Mouse (Mus musculus) kidney, embryonic 15.5 days (tissue): Measurements from ENCODE around the gene Wipf1. TPM values are rescaled to one million over a fixed set of nuclear protein-coding genes. Genes with fewer than 3 reads are reported as not detected.
"Not testable (repeated sequence)": the region's sequence is repeated elsewhere in the genome, so short reads cannot be mapped to it uniquely, and the experiment has no call there.

Experiments
- ATAC-seq: fragments of 200-750 bp; cut with Nextera tagmentation; replicated peaks from 2 replicates; pipeline ENCODE4 v1.8.0; 2017; ENCODE audit warnings: moderate TSS enrichment; ENCODE audit not compliant: low FRiP score
- H3K27ac ChIP-seq: fragments of 300-500 bp; sonication (generic); 2 replicates; pipeline ENCODE4 v1.5.1; 2015; ENCODE audit warnings: mild to moderate bottlenecking, inconsistent platforms
- H3K27me3 ChIP-seq: fragments of 300-500 bp; sonication (generic); 2 replicates; pipeline ENCODE4 v1.6.1; 2015; ENCODE audit warnings: inconsistent platforms
- H3K36me3 ChIP-seq: fragments of 300-500 bp; sonication (generic); 2 replicates; pipeline ENCODE4 v1.6.1; 2015; ENCODE audit warnings: inconsistent platforms
- H3K4me1 ChIP-seq: fragments of 300-500 bp; sonication (generic); 2 replicates; pipeline ENCODE4 v1.6.1; 2015; ENCODE audit warnings: inconsistent platforms
- H3K4me2 ChIP-seq: fragments of 300-500 bp; sonication (generic); 2 replicates; pipeline ENCODE4 v1.6.1; 2015; ENCODE audit warnings: moderate library complexity, mild to moderate bottlenecking, inconsistent platforms
- H3K4me3 ChIP-seq: fragments of 300-500 bp; sonication (generic); replicated peaks from 2 replicates; pipeline ENCODE4 v1.5.1; 2015; ENCODE audit warnings: mild to moderate bottlenecking, inconsistent platforms
- H3K9ac ChIP-seq: fragments of 300-500 bp; sonication (generic); 2 replicates; pipeline ENCODE4 v1.6.1; 2015; ENCODE audit warnings: mild to moderate bottlenecking, inconsistent platforms
- H3K9me3 ChIP-seq: fragments of 300-500 bp; sonication (generic); replicated peaks from 2 replicates; pipeline ENCODE4 v1.6.1; 2016; ENCODE audit warnings: inconsistent platforms
- WGBS: fragments of 180-500 bp; shearing (Covaris S2); methylation state at CpG from one replicate; pipeline ENCODE4 v1.1.7; 2015; ENCODE audit warnings: mixed read lengths; 5-methylcytosine and 5-hydroxymethylcytosine counted together
- polyA plus RNA-seq: library from polyadenylated mRNA; unstranded; fragments of >200 nt; fragmentation: Nextera tagmentation; extraction: Ambion mirVana; gene quantifications from 2 replicates; pipeline ENCODE4 v1.2.1, GENCODE M21; 2015

Gene Wipf1
- polyA plus RNA-seq, 1 experiment from 2014 or later, result 9.7 TPM

DNA sequence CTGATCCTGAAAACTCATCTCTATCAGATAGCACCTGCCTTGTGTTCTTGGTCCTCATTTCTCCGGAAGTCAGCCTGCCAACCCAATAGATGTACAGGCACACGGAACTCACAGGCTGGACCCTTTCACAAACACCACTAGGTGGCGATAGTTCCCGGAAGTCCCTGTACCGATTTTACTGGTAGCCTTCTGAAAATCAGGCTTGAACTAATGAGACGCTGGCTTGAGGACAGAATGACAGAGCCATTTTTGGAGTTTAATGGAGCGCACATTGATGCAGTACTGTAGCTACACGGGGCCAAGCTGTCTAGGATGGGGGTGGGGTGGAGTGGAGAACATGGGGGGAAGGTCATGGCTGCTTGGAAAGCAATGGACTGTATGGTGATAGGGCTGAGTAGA lies 32.1 kb upstream of the Wipf1 start:
- Histone ChIP-seq H3K4me2 (peak overlapping the region; percentile 77), H3K4me1 (peaks cover 21% of the 10 kb centered on the region), H3K27ac (no peak overlapping the region), H3K9ac (no peak overlapping the region), H3K27me3 (no peaks in the 10 kb centered on the region), H3K4me3 (peak overlapping the region; percentile 45), H3K9me3 (no peaks in the 10 kb centered on the region), H3K36me3 (no peaks in the 10 kb centered on the region)
- 8% methylated on average over 8 of the region's 8 CpGs for WGBS
- ATAC-seq, result peak; percentile 60; the same call in 1 of the 2 replicates

DNA sequence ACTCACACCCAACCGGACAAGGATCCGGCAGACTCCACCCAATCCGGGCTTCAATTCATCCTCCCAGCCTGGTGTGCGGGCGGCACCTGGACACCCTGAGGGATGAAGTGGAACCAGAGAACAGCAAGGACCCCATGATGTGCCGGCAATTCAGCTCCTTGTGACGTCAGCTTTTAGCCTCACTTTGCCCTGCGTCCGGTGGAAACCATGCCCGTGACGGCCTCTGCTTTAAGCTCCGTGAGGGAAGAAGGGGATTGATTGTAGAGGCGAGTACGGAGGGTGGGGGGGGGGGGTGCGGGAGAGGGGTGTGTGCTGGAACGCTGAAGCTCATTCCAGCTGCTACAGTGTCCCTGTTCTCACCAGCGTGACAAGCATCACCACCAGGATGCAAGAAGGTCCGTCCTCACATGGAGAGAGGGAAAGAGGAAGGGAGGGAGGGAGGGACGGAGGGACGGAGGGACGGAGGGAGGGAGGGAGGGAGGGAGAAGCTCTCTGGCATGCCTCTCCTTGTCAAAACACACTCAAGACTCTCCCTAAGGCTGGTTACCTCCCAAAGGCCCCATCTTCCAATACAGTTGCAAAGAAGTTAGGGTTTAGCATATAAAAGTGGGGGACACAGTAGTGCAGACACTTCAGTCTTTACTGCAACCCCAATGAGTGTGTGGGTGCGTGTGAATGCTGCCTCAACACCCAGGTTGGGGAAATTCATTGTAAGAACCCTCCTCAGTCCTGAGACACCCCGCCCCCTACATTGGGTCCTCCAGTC lies 31.5 kb upstream of the Wipf1 start:
- H3K9ac ChIP-seq, result 0 out of 2 replicates have a peak overlapping the region, but pooled peaks have one; percentile 7
- no peaks in the 10 kb centered on the region for H3K9me3 ChIP-seq
- peak; percentile 50 for ATAC-seq
- H3K4me1 ChIP-seq, result peaks cover 21% of the 10 kb centered on the region
- H3K4me2 ChIP-seq, result peak overlapping the region; percentile 77
- WGBS, result 2% methylated on average over 23 of the region's 23 CpGs
- H3K36me3 ChIP-seq, result no peaks in the 10 kb centered on the region
- peak overlapping the region; percentile 45 for H3K4me3 ChIP-seq
- no peaks in the 10 kb centered on the region for H3K27me3 ChIP-seq
- no peak overlapping the region for H3K27ac ChIP-seq

DNA sequence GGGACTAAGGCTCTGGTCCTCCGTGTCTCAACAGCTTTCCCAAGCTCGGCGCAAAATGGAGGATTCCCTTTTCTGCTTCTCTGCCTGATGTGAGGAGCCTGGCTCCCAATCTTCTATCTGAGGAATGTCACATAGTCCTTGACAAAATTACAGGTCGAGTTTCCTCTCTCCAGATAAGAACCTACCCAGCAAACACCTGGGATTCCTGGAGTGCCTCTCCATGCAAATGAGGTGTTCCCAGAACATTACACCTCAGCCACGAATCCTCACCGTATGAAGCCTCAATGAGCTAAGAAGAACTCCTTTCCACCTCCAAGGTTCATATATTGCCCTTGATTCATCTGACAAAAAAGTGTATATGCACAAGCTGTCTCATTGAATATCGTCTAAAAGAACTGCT lies 30.9 kb upstream of the Wipf1 start:
- no peak for ATAC-seq
- peak overlapping the region; percentile 77 for H3K4me2 ChIP-seq
- no peaks in the 10 kb centered on the region for H3K27me3 ChIP-seq
- peak overlapping the region; percentile 45 for H3K4me3 ChIP-seq
- no peaks in the 10 kb centered on the region for H3K9me3 ChIP-seq
- H3K9ac ChIP-seq, result 0 out of 2 replicates have a peak overlapping the region, but pooled peaks have one; percentile 7
- H3K36me3 ChIP-seq, result no peaks in the 10 kb centered on the region
- H3K27ac ChIP-seq, result no peak overlapping the region
- WGBS, result 47% methylated on average over 7 of the region's 7 CpGs
- H3K4me1 ChIP-seq, result peaks cover 21% of the 10 kb centered on the region

DNA sequence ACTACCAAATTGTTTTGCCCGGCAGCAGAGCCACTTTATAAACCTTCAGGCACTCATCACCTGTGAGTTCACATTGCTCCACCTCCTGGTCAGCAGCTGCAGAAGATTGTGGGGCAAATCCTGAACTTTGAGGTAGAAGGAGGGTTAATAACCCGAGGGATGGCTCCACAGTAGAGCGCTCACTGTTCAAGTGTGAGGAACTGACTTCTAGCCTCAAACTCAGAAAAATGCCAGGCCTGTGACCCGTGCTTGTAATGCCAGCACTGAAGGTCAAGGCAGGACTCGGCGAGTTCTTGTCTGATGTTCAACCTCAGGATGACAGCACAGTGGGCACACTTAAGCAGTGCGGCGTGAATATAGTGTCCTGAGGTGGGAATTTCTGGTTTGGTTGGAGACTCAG lies 28.4 kb upstream of the Wipf1 start:
- Histone ChIP-seq H3K36me3 (no peaks in the 10 kb centered on the region), H3K9ac (no peak overlapping the region), H3K27me3 (no peaks in the 10 kb centered on the region), H3K27ac (no peak overlapping the region), H3K4me2 (no peak overlapping the region), H3K4me3 (no peak overlapping the region), H3K9me3 (no peaks in the 10 kb centered on the region), H3K4me1 (peaks cover 16% of the 10 kb centered on the region)
- ATAC-seq, result no peak
- WGBS, result 62% methylated on average over 8 of the region's 8 CpGs

DNA sequence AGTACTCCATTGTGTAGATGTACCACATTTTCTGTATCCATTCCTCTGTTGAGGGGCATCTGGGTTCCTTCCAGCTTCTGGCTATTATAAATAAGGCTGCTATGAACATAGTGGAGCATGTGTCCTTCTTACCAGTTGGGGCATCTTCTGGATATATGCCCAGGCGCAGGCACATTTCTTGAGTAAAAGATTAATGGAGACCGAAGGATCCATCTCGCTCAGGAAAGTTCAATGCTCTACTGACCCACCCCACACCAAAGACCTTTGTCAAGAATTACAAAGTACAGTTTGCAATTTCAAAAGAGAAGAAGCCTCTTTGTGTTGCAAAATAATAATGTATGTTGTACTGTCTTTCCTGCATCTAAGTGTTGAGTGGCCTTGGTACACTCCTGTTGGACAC lies 27.5 kb upstream of the Wipf1 start:
- H3K9ac ChIP-seq, H3K36me3 ChIP-seq, ATAC-seq, H3K27me3 ChIP-seq, H3K4me3 ChIP-seq, H3K4me2 ChIP-seq, H3K27ac ChIP-seq, H3K9me3 ChIP-seq: not testable (repeated sequence)
- H3K4me1 ChIP-seq, result peaks cover 15% of the 10 kb centered on the region
- WGBS, result over 99% methylated on average over 3 of the region's 3 CpGs

DNA sequence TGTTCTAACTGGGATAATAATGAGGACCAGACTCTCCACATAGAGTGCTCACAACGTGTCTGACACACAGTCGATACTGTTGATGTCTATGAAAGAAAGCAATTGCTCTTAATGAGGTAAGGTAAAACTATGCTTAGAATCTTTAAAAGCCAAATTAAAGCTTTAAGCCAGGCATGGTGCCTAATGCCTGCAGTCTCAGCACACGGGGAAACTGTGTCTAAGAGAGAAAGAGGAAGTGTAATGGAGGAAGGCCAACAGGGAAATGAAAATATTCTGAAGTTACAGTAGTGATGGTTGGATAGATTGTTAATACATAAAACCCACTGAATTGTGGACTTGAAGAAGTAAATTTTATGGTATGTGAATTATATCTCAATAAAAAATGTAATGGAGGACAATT lies 24.9 kb upstream of the Wipf1 start:
- WGBS, result 72% methylated on average over 3 of the region's 3 CpGs
- no peak for ATAC-seq
- Histone ChIP-seq H3K4me3 (no peak overlapping the region), H3K9me3 (no peaks in the 10 kb centered on the region), H3K4me2 (no peak overlapping the region), H3K27me3 (no peaks in the 10 kb centered on the region), H3K27ac (no peak overlapping the region), H3K36me3 (no peaks in the 10 kb centered on the region), H3K4me1 (no peaks in the 10 kb centered on the region), H3K9ac (no peak overlapping the region)

DNA sequence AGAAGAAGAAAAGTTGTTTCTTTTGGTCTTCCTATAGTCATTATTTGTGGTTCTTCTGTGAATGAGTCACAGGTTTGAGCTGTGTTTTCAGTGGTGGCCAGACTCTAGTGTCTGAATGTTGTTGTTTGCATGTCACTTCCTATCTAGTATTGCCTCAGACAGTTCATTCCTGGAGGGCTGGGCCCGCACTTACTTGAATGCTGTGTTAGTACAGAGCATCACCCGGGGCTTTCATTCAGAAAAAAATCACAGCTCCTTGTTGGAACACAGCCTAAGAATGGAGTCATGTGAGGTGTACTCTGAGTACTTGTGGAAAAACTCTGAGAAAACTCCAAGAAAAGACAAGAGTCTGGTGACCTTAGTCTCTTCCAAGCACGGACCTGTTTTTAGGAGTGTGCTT lies 23.4 kb upstream of the Wipf1 start:
- Histone ChIP-seq H3K9ac (no peak overlapping the region), H3K4me1 (no peaks in the 10 kb centered on the region), H3K36me3 (no peaks in the 10 kb centered on the region), H3K4me3 (no peak overlapping the region), H3K27ac (no peak overlapping the region), H3K4me2 (no peak overlapping the region), H3K27me3 (no peaks in the 10 kb centered on the region), H3K9me3 (no peaks in the 10 kb centered on the region)
- ATAC-seq, result no peak
- WGBS, result 68% methylated on average over 3 of the region's 3 CpGs

DNA sequence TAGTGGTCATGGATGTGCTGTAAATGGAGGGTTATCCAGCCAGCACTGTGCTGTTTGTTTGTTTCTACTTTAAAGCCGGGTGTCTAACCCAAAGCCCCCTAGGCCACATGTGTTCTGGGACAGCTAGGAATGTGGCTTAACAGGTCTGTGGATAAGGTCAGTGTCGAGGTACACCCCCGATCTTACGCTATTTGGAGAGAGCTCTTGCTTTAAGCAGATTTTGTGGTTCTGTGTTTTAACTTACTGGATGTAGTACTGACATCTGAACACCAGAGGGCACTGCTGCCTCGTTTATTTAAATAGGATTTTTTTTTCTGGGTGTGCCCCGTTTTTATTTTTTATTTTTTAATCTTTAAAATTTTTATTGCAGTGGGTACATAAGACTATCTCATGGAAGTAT lies 21.2 kb upstream of the Wipf1 start:
- WGBS, result 18% methylated on average over 6 of the region's 6 CpGs
- H3K9ac ChIP-seq, result no peak overlapping the region
- H3K4me1 ChIP-seq, result no peaks in the 10 kb centered on the region
- no peak for ATAC-seq
- no peak overlapping the region for H3K4me3 ChIP-seq
- H3K4me2 ChIP-seq, result 0 out of 2 replicates have a peak overlapping the region, but pooled peaks have one; percentile 20
- H3K27me3 ChIP-seq, result no peaks in the 10 kb centered on the region
- H3K9me3 ChIP-seq, result no peaks in the 10 kb centered on the region
- no peaks in the 10 kb centered on the region for H3K36me3 ChIP-seq
- no peak overlapping the region for H3K27ac ChIP-seq

DNA sequence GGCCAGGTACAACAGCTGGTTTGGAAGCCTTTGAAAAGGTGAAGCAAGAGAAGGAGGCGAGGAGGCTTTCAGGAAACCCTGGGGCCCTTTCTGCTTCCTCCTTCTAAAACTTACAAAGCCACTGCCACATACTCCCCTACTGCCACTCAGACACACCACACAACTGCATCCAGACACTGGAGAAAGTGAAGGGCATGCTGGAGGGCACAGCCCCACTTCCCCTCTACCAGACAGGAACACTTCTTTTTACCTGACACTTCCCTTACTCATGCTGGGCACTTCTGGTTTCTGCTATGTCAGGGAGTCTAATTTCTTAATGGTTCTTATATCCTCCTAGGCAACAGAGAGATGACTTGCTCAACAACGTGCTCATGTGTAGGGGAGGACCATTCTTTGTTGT lies 19.0 kb upstream of the Wipf1 start:
- Histone ChIP-seq H3K4me3 (no peak overlapping the region), H3K9me3 (no peaks in the 10 kb centered on the region), H3K27me3 (peaks cover 6% of the 10 kb centered on the region; the same call in 1 of the 2 replicates), H3K27ac (no peak overlapping the region), H3K4me1 (no peaks in the 10 kb centered on the region), H3K9ac (no peak overlapping the region), H3K4me2 (no peak overlapping the region), H3K36me3 (no peaks in the 10 kb centered on the region)
- WGBS, result 73% methylated on average over 2 of the region's 2 CpGs
- no peak for ATAC-seq

DNA sequence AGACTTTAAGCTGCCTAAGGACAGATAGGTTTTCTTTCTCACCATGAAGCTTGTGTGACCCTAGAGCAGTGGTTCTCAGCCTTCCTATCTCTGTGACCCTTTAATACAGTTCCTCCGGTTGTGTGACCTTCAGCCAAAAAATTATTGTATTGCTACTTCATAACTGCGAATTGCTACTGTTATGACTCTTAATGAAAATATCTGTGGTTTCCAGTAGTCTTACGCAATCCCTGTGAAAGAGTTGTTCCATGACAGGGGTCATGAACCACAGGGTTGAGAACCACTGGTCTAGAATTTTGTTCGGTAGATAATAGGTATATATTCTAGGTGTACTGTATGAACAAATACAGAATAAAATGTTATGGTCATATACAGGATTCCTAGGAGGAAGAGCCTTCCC lies 17.7 kb upstream of the Wipf1 start:
- Histone ChIP-seq H3K4me2 (no peak overlapping the region), H3K36me3 (no peaks in the 10 kb centered on the region), H3K4me3 (no peak overlapping the region), H3K9me3 (no peaks in the 10 kb centered on the region), H3K4me1 (no peaks in the 10 kb centered on the region), H3K27me3 (peaks cover 6% of the 10 kb centered on the region), H3K27ac (no peak overlapping the region), H3K9ac (no peak overlapping the region)
- no peak for ATAC-seq
- WGBS, result 90% methylated on average over 4 of the region's 4 CpGs

DNA sequence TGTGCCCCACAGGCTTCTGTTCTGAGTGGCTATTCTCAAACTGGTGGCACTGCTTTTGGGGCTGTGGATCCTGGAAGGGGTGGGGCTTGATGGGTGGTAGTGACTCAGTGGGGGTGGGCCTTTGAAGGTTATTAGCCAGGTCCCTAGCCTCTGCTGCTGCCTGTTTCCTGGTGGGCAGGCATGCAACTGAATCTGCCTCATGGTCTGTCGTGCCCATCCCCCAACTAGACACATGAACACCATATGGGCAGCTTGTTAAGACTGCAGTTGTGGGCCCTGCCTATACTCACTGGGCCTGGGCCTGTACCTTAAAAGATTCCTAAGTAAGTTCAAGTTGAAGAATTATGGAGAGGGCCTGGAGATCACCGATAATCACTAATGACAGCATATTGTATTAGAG lies 16.0 kb upstream of the Wipf1 start:
- Histone ChIP-seq H3K27me3 (peaks cover 8% of the 10 kb centered on the region), H3K4me2 (no peak overlapping the region), H3K36me3 (no peaks in the 10 kb centered on the region), H3K4me1 (peaks cover 7% of the 10 kb centered on the region), H3K27ac (no peak overlapping the region), H3K9me3 (no peaks in the 10 kb centered on the region), H3K4me3 (no peak overlapping the region), H3K9ac (no peak overlapping the region)
- 66% methylated on average over 2 of the region's 2 CpGs for WGBS
- no peak for ATAC-seq

DNA sequence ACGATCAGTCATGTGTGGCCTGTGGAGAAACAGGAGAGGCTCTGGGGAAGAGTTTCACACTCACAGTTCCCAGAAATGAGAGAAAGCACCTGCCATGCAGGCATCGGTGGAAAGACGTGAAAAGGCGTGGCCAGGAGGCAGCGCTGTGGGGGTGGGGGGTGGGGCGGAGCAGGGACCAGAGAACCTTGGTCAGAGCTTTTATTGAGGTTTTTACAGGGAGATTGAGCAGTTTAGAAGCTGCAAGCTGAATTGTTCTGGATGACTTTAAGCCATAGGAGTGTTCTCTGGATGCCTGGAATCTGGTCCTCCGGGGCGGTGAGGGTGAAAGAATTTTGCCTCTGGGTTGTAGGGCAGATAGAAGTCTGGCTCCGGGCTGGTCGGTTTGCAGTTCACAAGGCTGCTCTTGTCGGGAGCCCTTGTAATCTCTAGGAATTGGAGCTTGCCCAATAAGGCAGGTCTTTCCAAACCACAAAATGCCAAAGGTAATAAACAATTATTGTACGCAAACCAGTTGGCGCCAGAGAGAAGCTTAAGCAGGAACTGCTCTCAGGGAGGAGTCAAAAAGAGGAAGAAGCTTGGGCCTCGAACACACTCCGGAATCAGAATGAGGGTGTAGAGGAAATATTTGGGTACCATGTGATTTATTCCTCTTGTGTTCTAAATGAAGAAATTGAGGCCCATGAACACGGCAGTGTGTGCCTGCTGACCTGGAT lies 11.1 kb upstream of the Wipf1 start:
- Histone ChIP-seq H3K27me3 (peaks cover 8% of the 10 kb centered on the region), H3K9ac (0 out of 2 replicates have a peak overlapping the region, but pooled peaks have one; percentile 9), H3K9me3 (no peaks in the 10 kb centered on the region), H3K4me2 (peak overlapping the region; percentile 56), H3K4me3 (peak overlapping the region; percentile 24; the same call in 1 of the 2 replicates), H3K27ac (peak overlapping the region; percentile 43; the same call in 1 of the 2 replicates), H3K36me3 (no peaks in the 10 kb centered on the region), H3K4me1 (peaks cover 13% of the 10 kb centered on the region)
- WGBS, result 12% methylated on average over 16 of the region's 16 CpGs
- peak; percentile 47; the same call in 1 of the 2 replicates for ATAC-seq
